Mouse (Mus musculus) adrenal gland, adult 18-20 months (tissue): ENCODE results near the gene Gm10600. TPM values are rescaled to one million over a fixed set of nuclear protein-coding genes. Genes with fewer than 3 reads are reported as not detected.
"Not testable (repeated sequence)": the region's sequence is repeated elsewhere in the genome, so short reads cannot be mapped to it uniquely, and the experiment has no call there.

Experiments used
- DNase-seq, 2 experiments: peaks; one replicate each; pipeline ENCODE4 v3.0.0; 2021 to 2022; ENCODE audit warnings: low spot score in 2 of 2
- long read RNA-seq, 2 experiments: library from polyadenylated mRNA; stranded (forward); transcript quantifications; one replicate each; pipeline ENCODE4 v2.0.0; 2021
- total RNA-seq, 2 experiments: library from RNA; stranded (reverse); gene quantifications; 1 replicate in 1 of 2; 2 replicates in 1 of 2; pipeline ENCODE4 v1.2.3; 2021

Gene Gm10600
- under 1 TPM; 0.35 to 0.73 TPM for total RNA-seq
- long read RNA-seq, experiment 1, result 0 reads
- long read RNA-seq, experiment 2, result 0 reads

GRCm38 (mm10) chr4:42240339-42240738, at the start of gene Gm10600:
Gm10600 (plus strand) TSS chr4:42240639.
- DNase-seq, result not testable (repeated sequence)

- not testable (repeated sequence) for DNase-seq
Observed at GRCm38 (mm10) chr4:42255467-42255866, 15.0 kb downstream of the Gm10600 start, which contains the start of gene Ccl21b. Ccl21b (plus strand) TSS chr4:42255767.

Other genes with a start within 250 kb of the Gm10600 start
- gene Gm21093, start 205.9 kb upstream of the Gm10600 start, total RNA-seq, result not detected
- not detected for gene Gm3893, start 149.4 kb upstream of the Gm10600 start, total RNA-seq
- gene Gm13304, start 125.8 kb upstream of the Gm10600 start, total RNA-seq, result 1 to 10 TPM; 2.0 to 5.4 TPM
- gene Gm13306, start 87.2 kb upstream of the Gm10600 start, total RNA-seq, result 10 to 100 TPM in 1 of 2 experiments, not detected in 1; 11.4 TPM
- gene Gm13305, start 72.0 kb upstream of the Gm10600 start, total RNA-seq, result 1 to 10 TPM in 1 of 2 experiments, not detected in 1; 1.6 TPM
- not detected for gene Ccl21b, start 15.1 kb downstream of the Gm10600 start, total RNA-seq
- gene Gm21953, start 53.6 kb downstream of the Gm10600 start, total RNA-seq, result not detected
- gene Fam205a3, start 77.7 kb downstream of the Gm10600 start, total RNA-seq, result not detected
- gene Gm21586, start 198.7 kb downstream of the Gm10600 start, total RNA-seq, result not detected
- under 1 TPM; 0.32 to 0.66 TPM for gene Gm2163, start 226.1 kb downstream of the Gm10600 start, total RNA-seq